Mouse (Mus musculus): ENCODE results near the gene Ano6.

Ano6 gene

DNA sequence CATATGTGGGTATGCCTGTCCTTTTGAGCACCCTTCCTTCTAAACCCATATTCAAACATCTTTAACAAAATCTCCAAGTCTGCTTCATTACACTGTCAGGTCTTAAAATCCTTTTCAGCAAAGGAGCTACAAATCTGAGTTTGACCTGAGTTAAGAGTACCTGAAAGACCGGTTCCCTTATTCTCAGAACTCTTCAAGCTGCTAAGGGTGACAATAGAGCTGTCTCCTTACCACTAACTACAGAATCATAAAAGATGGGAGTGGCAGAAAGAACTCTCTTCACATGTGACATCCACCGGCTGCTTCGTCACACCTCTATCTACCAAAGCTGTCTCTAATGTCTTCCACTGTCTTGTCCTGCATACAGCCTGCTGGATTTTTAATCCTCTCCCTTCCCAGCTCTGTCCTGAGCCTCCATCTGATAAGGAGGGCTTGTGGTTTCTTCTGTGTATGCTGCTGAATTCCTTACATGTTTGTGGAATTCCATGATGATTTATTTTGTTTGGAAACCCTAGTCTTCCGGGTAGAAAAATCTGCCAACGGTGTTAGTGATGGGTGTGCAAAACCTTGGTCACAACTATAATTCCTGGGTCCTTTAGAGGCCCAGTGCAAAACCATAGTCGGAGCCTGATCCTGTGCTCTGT lies 212.4 kb downstream of the Ano6 start:
- TF ChIP-seq GATA4 (IDR thresholded peaks at IDR 0.05; ENCODE audit: insufficient replicate concordance, low read length): no peak

DNA sequence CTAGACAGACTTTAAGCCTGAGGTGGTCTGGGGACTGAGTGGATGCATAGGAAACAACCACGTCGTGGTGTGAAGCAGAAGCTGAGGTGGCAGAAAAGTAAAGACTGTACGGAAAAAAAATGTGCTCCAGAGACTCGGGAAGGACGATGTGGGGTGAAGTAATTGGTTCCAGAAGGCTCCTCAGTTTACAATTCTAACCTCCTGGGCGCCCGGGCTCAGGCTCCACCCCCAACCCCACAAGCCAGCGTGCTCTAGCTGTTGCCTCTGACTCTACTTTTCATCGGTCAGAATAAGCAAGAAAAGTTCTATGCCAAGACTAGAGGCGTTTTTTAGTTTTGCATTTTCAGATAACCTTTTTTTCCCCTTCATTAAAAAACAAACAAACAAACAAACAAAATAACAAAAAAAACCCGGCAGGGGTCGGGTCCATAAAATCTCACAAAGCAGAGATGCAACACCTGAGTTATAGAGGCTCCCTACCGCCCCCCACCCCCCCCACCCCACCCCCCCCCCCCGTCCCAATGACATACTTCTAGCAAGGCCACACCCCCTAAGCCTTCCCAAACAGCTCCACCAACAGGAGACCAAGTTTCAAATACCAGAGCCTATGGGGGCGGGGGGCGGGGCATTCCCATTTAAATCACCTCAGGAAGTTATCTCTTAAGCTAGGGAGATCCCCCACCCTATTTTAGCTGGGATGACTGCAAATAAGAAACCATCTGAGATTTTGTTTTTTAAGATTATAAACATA lies 221.2 kb downstream of the Ano6 start:
- TF ChIP-seq GATA4 (IDR thresholded peaks at IDR 0.05; ENCODE audit: insufficient replicate concordance, low read length): no peak

DNA sequence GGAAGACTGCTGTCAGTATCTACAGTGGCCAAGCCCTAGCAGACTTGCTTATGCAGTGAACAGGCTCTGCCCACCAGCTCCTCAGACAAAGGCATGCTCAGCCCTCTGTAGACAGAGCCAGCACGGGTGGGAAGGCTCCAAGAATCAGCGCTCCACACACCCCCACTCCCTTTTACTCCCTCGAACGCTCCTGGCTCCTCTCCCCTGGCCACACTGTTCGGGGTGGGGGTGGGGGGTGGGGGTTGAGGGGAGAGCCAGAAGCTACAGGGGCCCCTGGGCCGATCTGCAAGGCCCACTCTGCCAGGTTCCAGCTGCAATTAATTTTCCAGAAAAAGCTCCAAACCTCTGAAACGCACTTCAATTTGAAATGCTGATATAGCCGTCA lies 221.7 kb downstream of the Ano6 start:
- no peak for TF ChIP-seq GATA4 (IDR thresholded peaks at IDR 0.05; ENCODE audit: insufficient replicate concordance, low read length)

DNA sequence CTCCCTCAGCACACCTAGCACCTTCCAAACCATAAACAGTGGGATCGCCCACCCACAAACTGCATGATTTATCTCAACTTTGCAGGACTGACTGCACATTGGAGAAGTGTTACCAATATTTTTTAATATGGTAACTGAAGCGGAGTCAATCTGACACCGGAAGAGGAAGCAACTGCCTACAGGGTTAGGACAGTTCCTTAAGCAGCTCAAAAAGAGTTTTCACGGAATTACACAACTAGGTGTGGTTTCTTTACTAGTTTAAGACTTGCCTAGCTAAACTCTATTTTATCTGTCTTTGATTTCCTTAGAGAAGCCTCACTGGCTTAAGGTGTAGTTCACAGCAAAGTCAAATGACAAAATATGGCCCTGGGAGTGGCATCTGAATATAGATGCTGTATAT lies 223.9 kb downstream of the Ano6 start:
- TF ChIP-seq GATA4 (IDR thresholded peaks at IDR 0.05; ENCODE audit: insufficient replicate concordance, low read length): no peak

DNA sequence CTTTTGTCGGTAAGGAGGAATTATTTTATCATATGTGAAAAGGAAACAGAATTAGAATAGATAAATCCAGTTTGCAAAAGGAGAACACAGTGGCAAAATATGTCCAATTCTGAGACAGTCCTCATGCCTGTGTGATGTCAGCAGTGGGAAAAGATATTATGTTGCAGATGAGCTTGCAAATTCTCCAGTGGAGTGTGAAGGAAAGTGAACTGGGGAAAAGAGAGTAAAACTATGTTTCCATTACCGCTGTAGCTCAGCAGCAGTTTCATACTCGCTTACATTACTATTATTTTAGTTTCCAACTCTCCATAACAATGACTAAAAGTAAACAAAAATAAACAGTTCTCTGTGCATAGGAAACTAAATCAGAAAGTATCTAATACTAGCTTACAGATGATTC lies 229.8 kb downstream of the Ano6 start:
- no peak for TF ChIP-seq GATA4 (IDR thresholded peaks at IDR 0.05; ENCODE audit: insufficient replicate concordance, low read length)

DNA sequence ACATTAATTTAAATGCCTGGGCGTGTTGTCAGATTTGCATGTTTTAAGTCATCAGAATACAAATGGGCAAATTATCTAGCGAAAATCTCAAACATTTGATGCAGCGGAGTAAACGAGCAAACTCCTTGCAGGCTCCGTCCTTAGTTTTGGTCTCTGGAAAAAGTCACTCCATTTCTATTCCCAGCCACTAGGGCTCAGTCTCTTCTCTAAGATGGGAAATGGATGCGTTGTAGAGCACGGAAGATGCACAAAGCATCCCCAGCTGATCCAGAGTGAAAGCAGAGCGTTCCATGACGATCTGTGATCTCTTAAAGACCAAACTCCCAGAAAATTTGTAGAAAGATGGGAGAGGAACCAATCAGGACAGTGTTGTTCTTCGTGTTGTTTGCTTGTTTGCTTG lies 230.9 kb downstream of the Ano6 start:
- no peak for TF ChIP-seq GATA4 (IDR thresholded peaks at IDR 0.05; ENCODE audit: insufficient replicate concordance, low read length)
